Mouse (Mus musculus) embryonic facial prominence, embryonic 14.5 days (tissue): ENCODE results near the gene Myf6. TPM values are rescaled to one million over a fixed set of nuclear protein-coding genes. Genes with fewer than 3 reads are reported as not detected.

Source experiments
- ATAC-seq: fragments of 200-750 bp; cut with Nextera tagmentation; 2 replicates; pipeline ENCODE4 v1.8.0; 2017; ENCODE audit warnings: low read depth, moderate number of reproducible peaks, moderate TSS enrichment
- DNase-seq: peaks from one replicate; pipeline ENCODE4 v3.0.0-alpha.2; 2015; ENCODE audit warnings: low spot score
- H3K27ac ChIP-seq: fragments of 300-500 bp; sonication (generic); replicated peaks from 2 replicates; pipeline ENCODE4 v1.5.1; 2014; ENCODE audit warnings: low read depth, mild to moderate bottlenecking, low read length, moderate library complexity
- H3K27me3 ChIP-seq: fragments of 300-500 bp; sonication (generic); replicated peaks from 2 replicates; pipeline ENCODE4 v1.6.1; 2014; ENCODE audit warnings: low read length; ENCODE audit not compliant: control insufficient read depth, insufficient read depth
- H3K36me3 ChIP-seq: fragments of 300-500 bp; sonication (generic); 2 replicates; pipeline ENCODE4 v1.6.1; 2014; ENCODE audit warnings: low read length, mixed read lengths; ENCODE audit not compliant: control insufficient read depth, insufficient read depth
- H3K4me1 ChIP-seq: fragments of 300-500 bp; sonication (generic); 2 replicates; pipeline ENCODE4 v1.6.1; 2014; ENCODE audit warnings: antibody characterized with exemption, low read length; ENCODE audit not compliant: control insufficient read depth, insufficient read depth
- H3K4me2 ChIP-seq: fragments of 300-500 bp; sonication (generic); 2 replicates; pipeline ENCODE4 v1.6.1; 2014; ENCODE audit warnings: low read depth, mild to moderate bottlenecking, low read length, moderate library complexity, mixed read lengths
- H3K4me3 ChIP-seq: fragments of 300-500 bp; sonication (generic); 2 replicates; pipeline ENCODE4 v1.5.1; 2014; ENCODE audit warnings: low read depth, mild to moderate bottlenecking, low read length
- H3K9ac ChIP-seq: fragments of 300-500 bp; sonication (generic); 2 replicates; pipeline ENCODE4 v1.6.1; 2014; ENCODE audit warnings: low read depth, mild to moderate bottlenecking, low read length, moderate library complexity, mixed read lengths
- H3K9me3 ChIP-seq: fragments of 300-500 bp; sonication (generic); 2 replicates; pipeline ENCODE4 v1.6.1; 2016; ENCODE audit warnings: low read length; ENCODE audit not compliant: control insufficient read depth
- WGBS: fragments of 180-500 bp; shearing (Covaris S2); extraction: QIAGEN DNeasy Blood & Tissue Kit; methylation state at CpG from one replicate; pipeline ENCODE4 v1.1.7; 2014; 5-methylcytosine and 5-hydroxymethylcytosine counted together
- polyA plus RNA-seq: library from polyadenylated mRNA; unstranded; fragments of >200 nt; fragmentation: Nextera tagmentation; extraction: Ambion mirVana; gene quantifications from 2 replicates; pipeline ENCODE4 v1.2.1, GENCODE M21; 2014

The Myf6 gene
- polyA plus RNA-seq, 1 experiment from 2014 or later, result 28.9 TPM

GRCm38 (mm10) chr10:107499656-107500055, 5.1 kb upstream of the Myf6 start:
- DNase-seq (no peak), ATAC-seq (no peak)
- Histone ChIP-seq H3K27me3 (no peaks in the 10 kb centered on the region), H3K4me2 (no peak overlapping the region), H3K4me3 (no peak overlapping the region), H3K4me1 (no peaks in the 10 kb centered on the region), H3K9me3 (no peaks in the 10 kb centered on the region), H3K9ac (no peak overlapping the region), H3K36me3 (no peaks in the 10 kb centered on the region), H3K27ac (no peak overlapping the region)
- 83% methylated on average over 7 of the region's 7 CpGs for WGBS

- H3K4me2 ChIP-seq, result no peak overlapping the region
- DNase-seq, result no peak
- no peak overlapping the region for H3K27ac ChIP-seq
- H3K9me3 ChIP-seq, result no peaks in the 10 kb centered on the region
- H3K4me3 ChIP-seq, result no peak overlapping the region
- H3K36me3 ChIP-seq, result no peaks in the 10 kb centered on the region
- WGBS, result 84% methylated on average over 1 of the region's 1 CpGs
- H3K27me3 ChIP-seq, result no peaks in the 10 kb centered on the region
- peaks cover 10% of the 10 kb centered on the region; the same call in 1 of the 2 replicates for H3K4me1 ChIP-seq
- no peak overlapping the region for H3K9ac ChIP-seq
- ATAC-seq, result no peak
Measured at GRCm38 (mm10) chr10:107496402-107496801, 1.9 kb upstream of the Myf6 start.

GRCm38 (mm10) chr10:107493580-107494474, 710 bp downstream of the Myf6 start:
- peak; percentile 61 for ATAC-seq

GRCm38 (mm10) chr10:107492867-107493579, 1.5 kb downstream of the Myf6 start:
- ATAC-seq (0 out of 2 replicates have a peak, but pooled peaks have one; percentile 10), DNase-seq (no peak)
- H3K9me3 ChIP-seq, result no peaks in the 10 kb centered on the region
- H3K27me3 ChIP-seq, result 0 out of 2 replicates have a peak, but pooled peaks cover under 1% of the 10 kb centered on the region
- peak overlapping the region; percentile 45 for H3K9ac ChIP-seq
- H3K27ac ChIP-seq, result no peak overlapping the region
- peak overlapping the region; percentile 23 for H3K4me3 ChIP-seq
- peaks cover 10% of the 10 kb centered on the region; the same call in 1 of the 2 replicates for H3K4me1 ChIP-seq
- peak overlapping the region; percentile 53 for H3K4me2 ChIP-seq
- H3K36me3 ChIP-seq, result no peaks in the 10 kb centered on the region
- WGBS, result 34% methylated on average over 18 of the region's 18 CpGs

More at GRCm38 (mm10) chr10:107493580-107494474, 710 bp downstream of the Myf6 start:
- H3K27ac ChIP-seq, result no peak overlapping the region
- peak overlapping the region; percentile 53 for H3K4me2 ChIP-seq
- peak overlapping the region; percentile 45; the same call in 1 of the 2 replicates for H3K9ac ChIP-seq
- DNase-seq, result no peak
- no peaks in the 10 kb centered on the region for H3K9me3 ChIP-seq
- no peaks in the 10 kb centered on the region for H3K36me3 ChIP-seq
- 37% methylated on average over 17 of the region's 20 CpGs for WGBS
- H3K27me3 ChIP-seq, result no peaks in the 10 kb centered on the region
- H3K4me3 ChIP-seq, result peak overlapping the region; percentile 23
- H3K4me1 ChIP-seq, result peaks cover 10% of the 10 kb centered on the region; the same call in 1 of the 2 replicates

- peaks cover 7% of the 10 kb centered on the region; the same call in 1 of the 2 replicates for H3K4me1 ChIP-seq
- peak; percentile 13; the same call in 1 of the 2 replicates for ATAC-seq
- no peak overlapping the region for H3K4me3 ChIP-seq
- DNase-seq, result no peak
- H3K9ac ChIP-seq, result no peak overlapping the region
- no peak overlapping the region for H3K27ac ChIP-seq
- whole genome bisulfite sequencing, result 20% methylated on average over 12 of the region's 12 CpGs
- no peaks in the 10 kb centered on the region for H3K36me3 ChIP-seq
- peak overlapping the region; percentile 21; the same call in 1 of the 2 replicates for H3K4me2 ChIP-seq
- H3K9me3 ChIP-seq, result no peaks in the 10 kb centered on the region
- peaks cover 7% of the 10 kb centered on the region; the same call in 1 of the 2 replicates for H3K27me3 ChIP-seq
Measured at GRCm38 (mm10) chr10:107488654-107489315, 5.8 kb downstream of the Myf6 start.

- Histone ChIP-seq H3K36me3 (no peaks in the 10 kb centered on the region), H3K9ac (no peak overlapping the region), H3K9me3 (no peaks in the 10 kb centered on the region), H3K4me3 (peak overlapping the region; percentile 11; the same call in 1 of the 2 replicates), H3K27ac (no peak overlapping the region), H3K4me2 (peak overlapping the region; percentile 33), H3K4me1 (no peaks in the 10 kb centered on the region), H3K27me3 (peaks cover 7% of the 10 kb centered on the region; the same call in 1 of the 2 replicates)
- DNase-seq (peak; percentile 60), ATAC-seq (no peak)
- 32% methylated on average over 12 of the region's 12 CpGs for WGBS
Measured at GRCm38 (mm10) chr10:107486770-107487169, 7.8 kb downstream of the Myf6 start.

- no peaks in the 10 kb centered on the region for H3K9me3 ChIP-seq
- WGBS, result 53% methylated on average over 7 of the region's 8 CpGs
- ATAC-seq (peak; percentile 64), DNase-seq (no peak)
- peak within 1 kb of the TSS; percentile 27 for H3K4me3 ChIP-seq
- H3K4me2 ChIP-seq, result peak within 1 kb of the TSS; percentile 52
- H3K27me3 ChIP-seq, result peaks cover 7% of the 10 kb centered on the region; the same call in 1 of the 2 replicates
- 0 out of 2 replicates have a peak within 1 kb of the TSS, but pooled peaks have one; percentile 33 for H3K27ac ChIP-seq
- H3K36me3 ChIP-seq, result no peaks in the 10 kb centered on the region
- no peaks in the 10 kb centered on the region for H3K4me1 ChIP-seq
- H3K9ac ChIP-seq, result peak within 1 kb of the TSS; percentile 3
Measured at GRCm38 (mm10) chr10:107485870-107486269, 8.7 kb downstream of the Myf6 start, which contains the start of gene Myf5. Myf5 (minus strand) TSS chr10:107486134.

GRCm38 (mm10) chr10:107484050-107484449, 10.5 kb downstream of the Myf6 start:
- no peaks in the 10 kb centered on the region for H3K4me1 ChIP-seq
- WGBS, result 30% methylated on average over 10 of the region's 10 CpGs
- H3K27me3 ChIP-seq, result peaks cover 7% of the 10 kb centered on the region; the same call in 1 of the 2 replicates
- ATAC-seq (no peak), DNase-seq (no peak)
- peak overlapping the region; percentile 27 for H3K4me3 ChIP-seq
- peak overlapping the region; percentile 52 for H3K4me2 ChIP-seq
- no peaks in the 10 kb centered on the region for H3K9me3 ChIP-seq
- no peaks in the 10 kb centered on the region for H3K36me3 ChIP-seq
- peak overlapping the region; percentile 45 for H3K9ac ChIP-seq
- no peak overlapping the region for H3K27ac ChIP-seq
